Mouse (Mus musculus): Measurements from ENCODE around the gene Fars2. TPM values are rescaled to one million over a fixed set of nuclear protein-coding genes. Genes with fewer than 3 reads are reported as not detected.

Gene Fars2
- polyA plus RNA-seq, 1 experiment from 2014 or later = 31.2 TPM

DNA sequence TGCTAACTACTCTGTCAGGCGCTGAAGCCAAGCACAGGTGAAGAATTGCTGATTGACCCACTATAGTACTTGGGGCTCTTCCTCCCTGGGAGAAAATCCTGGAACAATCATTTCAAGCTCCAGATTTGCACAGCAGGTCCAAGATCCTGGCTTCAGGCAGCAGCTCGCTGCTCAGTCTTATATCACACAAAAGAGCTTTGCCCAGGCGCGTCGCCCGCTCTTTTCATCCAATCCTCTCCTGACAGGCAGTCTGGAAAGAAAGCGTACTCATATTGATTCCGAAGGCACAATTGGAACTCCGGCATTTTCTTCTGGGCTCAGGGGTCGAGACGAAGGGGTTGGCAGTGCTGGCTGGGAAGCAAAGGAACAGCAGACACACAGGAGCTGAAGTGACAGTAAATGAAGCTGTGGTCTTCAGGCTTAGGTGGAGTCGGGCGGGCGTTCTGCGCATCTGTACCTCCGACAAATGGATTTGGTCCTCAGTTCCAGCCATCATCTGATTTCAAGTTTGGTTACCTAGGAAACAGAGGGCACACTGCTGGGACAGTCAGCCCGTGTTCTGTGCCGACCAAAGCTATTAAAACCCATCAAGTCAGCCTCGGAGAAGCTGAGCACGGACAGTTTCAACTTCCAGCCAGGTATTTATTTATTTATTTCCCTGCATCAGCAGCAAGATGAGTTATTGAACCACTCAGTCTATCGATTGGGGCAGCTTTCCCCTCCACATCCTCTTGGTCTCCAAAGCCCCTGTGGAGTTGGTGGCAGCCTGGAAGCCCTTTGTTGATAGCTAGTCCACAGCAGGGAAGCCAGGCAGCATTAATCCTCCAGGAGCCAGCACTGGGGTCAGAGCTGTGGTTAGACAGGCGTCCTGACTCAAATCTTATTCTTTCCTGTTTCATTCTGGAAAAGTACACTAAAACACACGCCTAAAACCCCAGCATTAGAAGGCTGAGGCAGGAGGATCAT lies 495.9 kb downstream of the Fars2 start:
- Histone ChIP-seq H3K4me3 (replicated peaks; ENCODE audit: low read length) (peak overlapping the region; percentile 17), H3K9ac (peak overlapping the region; percentile 61), H3K27me3 (ENCODE audit: control insufficient read depth, insufficient read depth, low read length) (no peaks in the 10 kb centered on the region), H3K36me3 (replicated peaks; ENCODE audit: control insufficient read depth, insufficient read depth) (no peaks in the 10 kb centered on the region), H3K9me3 (ENCODE audit: control insufficient read depth, low read length) (no peaks in the 10 kb centered on the region), H3K4me1 (replicated peaks; ENCODE audit: control insufficient read depth, insufficient read depth, low read length) (0 out of 2 replicates have a peak, but pooled peaks cover 6% of the 10 kb centered on the region), H3K27ac (peak overlapping the region; percentile 70), H3K4me2 (replicated peaks) (peak overlapping the region; percentile 53)
- DNase-seq (ENCODE audit: low spot score) = peak; percentile 48
- 24% methylated on average over 23 of the region's 23 CpGs for WGBS
- ATAC-seq (ENCODE audit: low FRiP score) = peak; percentile 75

DNA sequence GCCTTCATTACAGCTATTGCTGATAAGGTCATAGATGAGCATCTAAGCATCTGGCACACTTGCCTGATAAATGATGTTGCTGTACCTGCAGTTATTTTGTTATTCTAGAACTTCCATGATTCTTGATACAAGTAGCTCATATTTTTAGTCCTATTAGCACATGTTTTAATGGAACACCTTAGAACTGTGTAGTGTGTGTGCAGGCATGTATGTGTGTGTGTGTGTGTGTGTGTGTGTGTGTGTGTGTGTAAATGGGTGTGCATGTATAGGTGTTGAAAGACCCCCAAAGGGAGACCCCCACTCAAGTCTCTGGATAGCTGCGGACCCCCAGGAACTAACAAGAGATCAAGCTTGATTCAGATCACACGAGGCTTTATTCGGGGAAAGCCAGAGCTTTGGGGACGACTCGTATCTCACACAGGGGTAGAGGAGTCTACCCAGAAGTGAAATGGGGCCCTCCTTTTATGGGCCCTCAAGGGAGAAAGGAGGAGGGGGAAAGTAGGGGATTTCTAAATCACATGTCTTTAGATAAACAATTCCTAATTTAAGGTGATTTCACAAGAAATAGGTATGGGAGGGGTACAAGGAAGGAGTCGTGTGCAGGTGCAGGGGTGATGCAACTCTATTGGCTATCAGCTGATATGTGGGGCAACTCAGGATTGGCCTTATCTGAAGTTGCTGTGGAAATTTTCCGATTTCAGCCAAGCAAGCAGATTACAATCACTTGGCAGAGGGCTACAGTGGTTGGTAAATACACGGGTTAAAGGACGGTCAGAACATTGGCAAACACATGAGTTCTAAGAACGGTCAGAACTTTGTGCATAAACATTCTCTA lies 503.5 kb downstream of the Fars2 start:
- Histone ChIP-seq H3K4me3 (replicated peaks; ENCODE audit: low read length) (no peak overlapping the region), H3K9me3 (ENCODE audit: control insufficient read depth, low read length) (no peaks in the 10 kb centered on the region), H3K4me1 (replicated peaks; ENCODE audit: control insufficient read depth, insufficient read depth, low read length) (no peaks in the 10 kb centered on the region), H3K27ac (no peak overlapping the region), H3K27me3 (ENCODE audit: control insufficient read depth, insufficient read depth, low read length) (no peaks in the 10 kb centered on the region), H3K36me3 (replicated peaks; ENCODE audit: control insufficient read depth, insufficient read depth) (no peaks in the 10 kb centered on the region), H3K4me2 (replicated peaks) (no peak overlapping the region), H3K9ac (no peak overlapping the region)
- WGBS = 92% methylated on average over 10 of the region's 10 CpGs
- DNase-seq (ENCODE audit: low spot score) (no peak), ATAC-seq (ENCODE audit: low FRiP score) (no peak)

DNA sequence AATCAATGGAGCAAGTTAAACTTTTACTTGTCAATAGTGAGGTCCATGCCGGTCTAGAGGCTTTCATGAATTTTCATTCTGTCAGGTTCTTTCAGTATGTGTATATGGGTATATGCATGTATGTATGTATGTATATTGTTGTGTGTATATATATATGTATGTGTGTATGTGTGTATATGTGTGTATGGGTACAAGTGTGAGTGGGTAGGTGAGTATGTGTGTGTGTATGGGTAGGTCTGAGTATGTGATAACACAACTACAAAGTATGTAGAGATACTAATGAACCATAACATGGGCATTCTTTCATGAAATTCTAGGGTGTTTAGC lies 504.1 kb downstream of the Fars2 start:
- ATAC-seq (ENCODE audit: low FRiP score) = no peak
- WGBS = 89% methylated on average over 1 of the region's 1 CpGs

DNA sequence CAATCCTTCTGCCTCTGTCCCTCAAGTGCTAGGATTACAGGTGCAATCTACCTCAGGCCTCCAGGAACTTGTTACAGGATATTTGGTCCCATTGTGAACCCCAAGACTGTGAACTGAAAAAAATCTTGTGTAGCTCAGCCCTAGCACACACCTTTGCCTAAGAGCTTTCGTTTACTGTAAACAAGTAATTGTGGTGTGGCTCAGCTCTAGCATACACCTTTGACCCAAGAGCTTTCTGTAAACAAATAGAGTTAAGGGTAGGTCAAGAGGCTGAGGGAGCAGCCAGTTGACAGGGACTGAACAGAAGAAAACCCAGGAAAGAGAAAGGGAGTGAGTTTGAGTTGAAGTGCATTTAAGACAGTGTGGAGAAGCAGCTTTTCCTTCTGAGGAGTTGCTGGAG lies 506.3 kb downstream of the Fars2 start:
- Histone ChIP-seq H3K4me2 (replicated peaks) (no peak overlapping the region), H3K4me1 (replicated peaks; ENCODE audit: control insufficient read depth, insufficient read depth, low read length) (no peaks in the 10 kb centered on the region), H3K27ac (no peak overlapping the region), H3K27me3 (ENCODE audit: control insufficient read depth, insufficient read depth, low read length) (no peaks in the 10 kb centered on the region), H3K4me3 (replicated peaks; ENCODE audit: low read length) (no peak overlapping the region), H3K9me3 (ENCODE audit: control insufficient read depth, low read length) (no peaks in the 10 kb centered on the region), H3K9ac (no peak overlapping the region), H3K36me3 (replicated peaks; ENCODE audit: control insufficient read depth, insufficient read depth) (no peaks in the 10 kb centered on the region)
- no peak for DNase-seq (ENCODE audit: low spot score)
- ATAC-seq (ENCODE audit: low FRiP score) = no peak
- WGBS = 83% methylated on average over 1 of the region's 1 CpGs

More for the DNA sequence above, 504.1 kb downstream of the Fars2 start:
- no peak for DNase-seq (ENCODE audit: low spot score)
- Histone ChIP-seq H3K9ac (no peak overlapping the region), H3K27me3 (ENCODE audit: control insufficient read depth, insufficient read depth, low read length) (no peaks in the 10 kb centered on the region), H3K36me3 (replicated peaks; ENCODE audit: control insufficient read depth, insufficient read depth) (no peaks in the 10 kb centered on the region), H3K27ac (no peak overlapping the region), H3K4me3 (replicated peaks; ENCODE audit: low read length) (no peak overlapping the region), H3K9me3 (ENCODE audit: control insufficient read depth, low read length) (no peaks in the 10 kb centered on the region), H3K4me1 (replicated peaks; ENCODE audit: control insufficient read depth, insufficient read depth, low read length) (no peaks in the 10 kb centered on the region), H3K4me2 (replicated peaks) (no peak overlapping the region)

DNA sequence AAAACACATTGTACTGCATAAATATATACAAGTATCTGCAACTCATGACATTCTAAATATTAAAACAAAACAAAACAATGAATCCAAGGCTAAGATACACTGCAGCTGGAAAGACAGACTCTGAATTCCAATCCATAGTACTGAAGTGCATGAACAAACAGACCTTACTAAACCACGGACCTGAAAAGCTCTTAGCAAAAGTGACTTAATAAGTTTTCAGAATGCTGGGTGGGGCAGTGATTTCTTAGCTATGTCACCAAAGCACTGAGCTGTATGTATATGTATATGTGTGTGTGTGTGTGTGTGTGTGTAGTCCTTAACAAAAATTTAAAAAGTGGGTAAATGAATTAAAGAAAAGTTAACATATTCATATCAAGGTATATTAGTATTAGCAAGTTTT lies 511.9 kb downstream of the Fars2 start:
- WGBS = 82% methylated on average over 1 of the region's 1 CpGs
- Histone ChIP-seq H3K9me3 (ENCODE audit: control insufficient read depth, low read length) (no peaks in the 10 kb centered on the region), H3K4me1 (replicated peaks; ENCODE audit: control insufficient read depth, insufficient read depth, low read length) (no peaks in the 10 kb centered on the region), H3K9ac (no peak overlapping the region), H3K27ac (no peak overlapping the region), H3K4me3 (replicated peaks; ENCODE audit: low read length) (no peak overlapping the region), H3K36me3 (replicated peaks; ENCODE audit: control insufficient read depth, insufficient read depth) (no peaks in the 10 kb centered on the region), H3K27me3 (ENCODE audit: control insufficient read depth, insufficient read depth, low read length) (no peaks in the 10 kb centered on the region), H3K4me2 (replicated peaks) (no peak overlapping the region)
- ATAC-seq (ENCODE audit: low FRiP score) (no peak), DNase-seq (ENCODE audit: low spot score) (no peak)

DNA sequence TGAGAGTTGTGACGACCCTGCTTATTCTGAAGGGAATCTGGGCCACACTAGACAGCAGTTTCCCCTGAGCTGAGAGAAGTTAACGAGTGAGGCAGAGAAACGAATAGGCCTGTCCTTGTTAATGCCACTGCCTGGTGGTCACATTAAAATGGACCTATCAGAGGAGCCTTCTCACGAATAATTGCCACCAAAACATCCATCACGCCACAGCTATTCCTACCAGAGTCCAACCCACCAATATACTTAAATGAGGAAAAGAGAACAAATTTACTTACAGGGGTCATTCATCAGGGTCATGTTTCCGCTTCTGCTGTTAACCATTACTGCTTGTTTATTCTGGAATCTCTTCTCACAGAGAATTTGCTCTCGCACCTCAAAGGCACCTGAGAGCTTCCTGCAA lies 531.0 kb downstream of the Fars2 start:
- WGBS = 65% methylated on average over 7 of the region's 7 CpGs
- Histone ChIP-seq H3K27ac (no peak overlapping the region), H3K9me3 (ENCODE audit: control insufficient read depth, low read length) (no peaks in the 10 kb centered on the region), H3K4me1 (replicated peaks; ENCODE audit: control insufficient read depth, insufficient read depth, low read length) (no peaks in the 10 kb centered on the region), H3K9ac (no peak overlapping the region), H3K27me3 (ENCODE audit: control insufficient read depth, insufficient read depth, low read length) (no peaks in the 10 kb centered on the region), H3K4me2 (replicated peaks) (no peak overlapping the region), H3K4me3 (replicated peaks; ENCODE audit: low read length) (no peak overlapping the region), H3K36me3 (replicated peaks; ENCODE audit: control insufficient read depth, insufficient read depth) (no peaks in the 10 kb centered on the region)
- DNase-seq (ENCODE audit: low spot score) (no peak), ATAC-seq (ENCODE audit: low FRiP score) (no peak)

DNA sequence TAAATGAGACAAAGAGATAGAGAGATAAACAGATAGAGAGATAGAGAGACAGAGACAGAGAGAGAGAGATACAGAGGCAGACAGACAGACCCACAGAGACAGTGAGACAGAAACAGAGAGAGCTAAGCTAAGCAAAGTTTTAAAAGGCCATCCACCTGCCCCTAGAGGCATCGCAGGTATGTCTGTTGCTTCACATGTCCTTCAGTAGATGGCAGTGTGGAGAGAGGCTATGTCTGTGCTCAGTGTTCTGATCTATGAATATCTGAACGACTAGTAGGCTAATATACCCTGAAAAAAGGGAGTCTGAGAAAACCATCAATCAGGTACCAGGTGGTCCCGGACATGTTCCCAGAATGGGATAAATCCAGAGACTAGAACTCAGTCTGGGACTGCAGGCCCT lies 537.0 kb downstream of the Fars2 start:
- no peaks in the 10 kb centered on the region for H3K36me3 ChIP-seq (replicated peaks; ENCODE audit: control insufficient read depth, insufficient read depth)
- no peaks in the 10 kb centered on the region for H3K9me3 ChIP-seq (ENCODE audit: control insufficient read depth, low read length)
- no peaks in the 10 kb centered on the region for H3K27me3 ChIP-seq (ENCODE audit: control insufficient read depth, insufficient read depth, low read length)
- no peak overlapping the region for H3K9ac ChIP-seq
- H3K4me3 ChIP-seq (replicated peaks; ENCODE audit: low read length) = no peak overlapping the region
- DNase-seq (ENCODE audit: low spot score) = no peak
- ATAC-seq (ENCODE audit: low FRiP score) = no peak
- no peak overlapping the region for H3K27ac ChIP-seq
- no peaks in the 10 kb centered on the region for H3K4me1 ChIP-seq (replicated peaks; ENCODE audit: control insufficient read depth, insufficient read depth, low read length)
- 86% methylated on average over 3 of the region's 3 CpGs for WGBS
- no peak overlapping the region for H3K4me2 ChIP-seq (replicated peaks)

DNA sequence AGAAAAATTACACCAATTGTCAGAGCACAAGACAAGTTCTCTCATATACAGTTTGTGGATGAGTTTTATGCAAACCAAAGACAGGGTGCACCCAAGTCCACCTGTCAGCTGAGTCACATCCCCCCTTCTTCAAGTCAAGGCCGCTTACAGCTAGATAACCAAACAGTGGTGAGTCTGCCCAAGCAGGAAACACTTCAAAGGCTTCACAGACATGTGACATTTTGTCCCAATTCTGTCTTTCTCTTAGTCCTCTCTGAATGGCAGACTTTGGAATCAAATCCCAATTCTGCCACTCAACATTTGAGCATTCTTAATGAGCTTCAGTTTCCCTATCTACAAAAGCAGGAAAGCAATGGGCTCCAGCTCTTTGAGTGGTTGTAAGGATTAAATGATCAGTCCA lies 562.1 kb downstream of the Fars2 start:
- Histone ChIP-seq H3K36me3 (replicated peaks; ENCODE audit: control insufficient read depth, insufficient read depth) (no peaks in the 10 kb centered on the region), H3K27me3 (ENCODE audit: control insufficient read depth, insufficient read depth, low read length) (no peaks in the 10 kb centered on the region), H3K4me3 (replicated peaks; ENCODE audit: low read length) (no peak overlapping the region), H3K9ac (no peak overlapping the region), H3K27ac (no peak overlapping the region), H3K4me2 (replicated peaks) (no peak overlapping the region), H3K9me3 (ENCODE audit: control insufficient read depth, low read length) (no peaks in the 10 kb centered on the region), H3K4me1 (replicated peaks; ENCODE audit: control insufficient read depth, insufficient read depth, low read length) (no peaks in the 10 kb centered on the region)
- DNase-seq (ENCODE audit: low spot score) (no peak), ATAC-seq (ENCODE audit: low FRiP score) (no peak)
- whole genome bisulfite sequencing = 84% methylated on average over 1 of the region's 1 CpGs

DNA sequence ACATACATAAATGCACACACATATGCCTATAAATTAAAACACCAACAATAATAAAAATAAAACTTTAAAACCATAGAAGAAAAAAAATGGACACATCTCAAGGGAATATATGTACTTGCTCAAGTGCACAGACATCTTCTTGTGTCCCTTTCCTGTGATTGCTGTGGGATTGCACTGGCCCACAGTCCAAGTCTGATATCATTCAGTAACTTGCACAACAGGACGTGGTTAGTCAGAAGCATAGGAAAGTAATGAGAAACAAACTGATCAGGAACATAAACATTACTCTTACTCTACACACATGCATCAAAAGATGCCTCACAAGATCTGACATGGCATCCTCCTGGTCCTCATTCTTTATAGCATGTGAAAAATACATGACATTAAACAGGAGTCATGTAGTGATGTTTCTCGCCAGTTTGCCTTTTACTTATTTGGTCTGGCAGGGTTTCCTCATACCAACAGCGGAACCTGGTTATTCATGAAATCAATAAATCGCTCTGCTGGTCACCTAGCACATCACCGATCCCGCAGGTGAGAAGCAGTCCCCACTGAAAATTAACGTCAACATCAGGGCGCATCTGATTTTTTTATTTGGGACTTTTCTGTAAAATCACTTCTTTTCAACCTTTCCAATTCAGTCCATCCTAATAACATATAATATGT lies 563.6 kb downstream of the Fars2 start:
- H3K36me3 ChIP-seq (replicated peaks; ENCODE audit: control insufficient read depth, insufficient read depth) = no peaks in the 10 kb centered on the region

More for the DNA sequence above, 563.6 kb downstream of the Fars2 start:
- WGBS = 90% methylated on average over 8 of the region's 8 CpGs
- H3K4me2 ChIP-seq (replicated peaks) = no peak overlapping the region
- DNase-seq (ENCODE audit: low spot score) = no peak
- no peaks in the 10 kb centered on the region for H3K4me1 ChIP-seq (replicated peaks; ENCODE audit: control insufficient read depth, insufficient read depth, low read length)
- H3K27ac ChIP-seq = no peak overlapping the region
- no peak overlapping the region for H3K9ac ChIP-seq
- no peak overlapping the region for H3K4me3 ChIP-seq (replicated peaks; ENCODE audit: low read length)
- no peaks in the 10 kb centered on the region for H3K9me3 ChIP-seq (ENCODE audit: control insufficient read depth, low read length)
- no peak for ATAC-seq (ENCODE audit: low FRiP score)
- no peaks in the 10 kb centered on the region for H3K27me3 ChIP-seq (ENCODE audit: control insufficient read depth, insufficient read depth, low read length)

Measured in hindbrain, embryonic 14.5 days (tissue).